Mouse (Mus musculus): ENCODE measurements around the gene Taf3. TPM values are rescaled to one million over a fixed set of nuclear protein-coding genes. Genes with fewer than 3 reads are reported as not detected.
A peak's percentile ranks its signal among the peaks of the same experiment; 100 is the strongest.

Taf3 gene
- polyA plus RNA-seq, 1 experiment from 2014 or later = 11.4 TPM

GRCm38 (mm10) chr2:9874467-9875219, 173.8 kb downstream of the Taf3 start:
- 3% methylated on average over 39 of the region's 39 CpGs for WGBS

GRCm38 (mm10) chr2:9873757-9874156, 174.6 kb downstream of the Taf3 start:
- H3K4me3 ChIP-seq (ENCODE audit: low read length) = no peak overlapping the region
- no peak overlapping the region for H3K27ac ChIP-seq (ENCODE audit: low read depth, low read length)
- no peak overlapping the region for H3K9ac ChIP-seq (ENCODE audit: low read depth, low read length)
- H3K36me3 ChIP-seq (ENCODE audit: control insufficient read depth, insufficient read depth, low read length) = no peaks in the 10 kb centered on the region
- ATAC-seq = no peak
- WGBS = 23% methylated on average over 2 of the region's 2 CpGs
- H3K9me3 ChIP-seq (ENCODE audit: control insufficient read depth, low read length) = no peaks in the 10 kb centered on the region
- peaks cover 57% of the 10 kb centered on the region for H3K27me3 ChIP-seq (replicated peaks; ENCODE audit: control insufficient read depth, insufficient read depth, low read length)
- H3K4me1 ChIP-seq (ENCODE audit: control insufficient read depth, insufficient read depth, low read depth, low read length) = peaks cover 5% of the 10 kb centered on the region; the same call in 1 of the 2 replicates
- H3K4me2 ChIP-seq (ENCODE audit: low read length) = peak overlapping the region; percentile 24

More at GRCm38 (mm10) chr2:9874467-9875219, 173.8 kb downstream of the Taf3 start:
- Histone ChIP-seq H3K4me3 (ENCODE audit: low read length) (peak overlapping the region; percentile 20), H3K27ac (ENCODE audit: low read depth, low read length) (no peak overlapping the region), H3K4me2 (ENCODE audit: low read length) (peak overlapping the region; percentile 24), H3K4me1 (ENCODE audit: control insufficient read depth, insufficient read depth, low read depth, low read length) (peaks cover 5% of the 10 kb centered on the region; the same call in 1 of the 2 replicates), H3K9me3 (ENCODE audit: control insufficient read depth, low read length) (no peaks in the 10 kb centered on the region), H3K9ac (ENCODE audit: low read depth, low read length) (no peak overlapping the region), H3K27me3 (replicated peaks; ENCODE audit: control insufficient read depth, insufficient read depth, low read length) (peaks cover 59% of the 10 kb centered on the region), H3K36me3 (ENCODE audit: control insufficient read depth, insufficient read depth, low read length) (no peaks in the 10 kb centered on the region)
- no peak for ATAC-seq

GRCm38 (mm10) chr2:9872682-9873081, 175.7 kb downstream of the Taf3 start:
- H3K4me3 ChIP-seq (ENCODE audit: low read length) = peak overlapping the region; percentile 7
- peak overlapping the region; percentile 24 for H3K4me2 ChIP-seq (ENCODE audit: low read length)
- peaks cover 3% of the 10 kb centered on the region; the same call in 1 of the 2 replicates for H3K4me1 ChIP-seq (ENCODE audit: control insufficient read depth, insufficient read depth, low read depth, low read length)
- peaks cover 53% of the 10 kb centered on the region for H3K27me3 ChIP-seq (replicated peaks; ENCODE audit: control insufficient read depth, insufficient read depth, low read length)
- H3K36me3 ChIP-seq (ENCODE audit: control insufficient read depth, insufficient read depth, low read length) = no peaks in the 10 kb centered on the region
- 5% methylated on average over 12 of the region's 12 CpGs for WGBS
- no peak for ATAC-seq
- no peak overlapping the region for H3K9ac ChIP-seq (ENCODE audit: low read depth, low read length)
- no peaks in the 10 kb centered on the region for H3K9me3 ChIP-seq (ENCODE audit: control insufficient read depth, low read length)
- H3K27ac ChIP-seq (ENCODE audit: low read depth, low read length) = no peak overlapping the region

- Histone ChIP-seq H3K4me1 (ENCODE audit: control insufficient read depth, insufficient read depth, low read depth, low read length) (peaks cover 3% of the 10 kb centered on the region; the same call in 1 of the 2 replicates), H3K36me3 (ENCODE audit: control insufficient read depth, insufficient read depth, low read length) (no peaks in the 10 kb centered on the region), H3K9ac (ENCODE audit: low read depth, low read length) (no peak overlapping the region), H3K4me3 (ENCODE audit: low read length) (no peak overlapping the region), H3K9me3 (ENCODE audit: control insufficient read depth, low read length) (no peaks in the 10 kb centered on the region), H3K4me2 (ENCODE audit: low read length) (no peak overlapping the region), H3K27me3 (replicated peaks; ENCODE audit: control insufficient read depth, insufficient read depth, low read length) (peaks cover 50% of the 10 kb centered on the region), H3K27ac (ENCODE audit: low read depth, low read length) (no peak overlapping the region)
- 26% methylated on average over 6 of the region's 6 CpGs for WGBS
- ATAC-seq = no peak
Measured at GRCm38 (mm10) chr2:9871798-9872197, 176.6 kb downstream of the Taf3 start.

DNA sequence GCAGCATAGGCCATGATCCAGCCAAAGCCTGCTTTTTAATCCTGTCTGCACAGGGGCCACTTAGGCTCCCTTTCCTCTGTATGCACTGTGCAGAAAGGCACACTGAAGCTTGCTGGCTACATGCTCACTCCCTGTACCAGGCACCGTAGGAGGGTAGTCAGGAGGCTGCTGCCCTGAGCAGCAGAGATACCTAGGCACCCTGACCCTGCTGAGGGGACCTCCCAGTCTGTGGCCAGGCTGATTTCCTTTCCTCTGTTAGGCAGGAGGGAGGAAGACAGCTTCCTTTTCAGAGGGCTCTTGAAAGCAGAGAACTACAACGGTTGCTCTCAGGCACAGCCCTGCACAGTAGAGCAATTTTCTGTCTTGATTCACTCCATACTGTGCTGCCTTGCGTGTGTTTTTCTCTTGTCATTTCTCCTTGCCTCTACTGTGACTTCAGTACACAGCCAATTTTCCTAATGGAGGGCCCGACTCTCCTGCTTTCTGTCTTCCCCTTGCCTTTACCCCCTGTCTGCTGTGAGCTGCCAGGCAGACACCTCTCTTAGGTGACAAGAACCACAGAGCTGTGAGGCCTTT, 177.2 kb downstream of the Taf3 start:
- peaks cover 3% of the 10 kb centered on the region; the same call in 1 of the 2 replicates for H3K4me1 ChIP-seq (ENCODE audit: control insufficient read depth, insufficient read depth, low read depth, low read length)
- H3K27ac ChIP-seq (ENCODE audit: low read depth, low read length) = no peak overlapping the region
- 37% methylated on average over 4 of the region's 4 CpGs for WGBS
- H3K36me3 ChIP-seq (ENCODE audit: control insufficient read depth, insufficient read depth, low read length) = no peaks in the 10 kb centered on the region
- 0 out of 2 replicates have a peak, but pooled peaks have one; percentile 32 for ATAC-seq
- H3K4me3 ChIP-seq (ENCODE audit: low read length) = no peak overlapping the region
- peaks cover 49% of the 10 kb centered on the region for H3K27me3 ChIP-seq (replicated peaks; ENCODE audit: control insufficient read depth, insufficient read depth, low read length)
- no peak overlapping the region for H3K4me2 ChIP-seq (ENCODE audit: low read length)
- no peak overlapping the region for H3K9ac ChIP-seq (ENCODE audit: low read depth, low read length)
- no peaks in the 10 kb centered on the region for H3K9me3 ChIP-seq (ENCODE audit: control insufficient read depth, low read length)

- H3K27me3 ChIP-seq (replicated peaks; ENCODE audit: control insufficient read depth, insufficient read depth, low read length) = peaks cover 19% of the 10 kb centered on the region
- H3K9ac ChIP-seq (ENCODE audit: low read depth, low read length) = no peak overlapping the region
- WGBS = 74% methylated on average over 12 of the region's 12 CpGs
- H3K4me2 ChIP-seq (ENCODE audit: low read length) = no peak overlapping the region
- H3K4me1 ChIP-seq (ENCODE audit: control insufficient read depth, insufficient read depth, low read depth, low read length) = no peaks in the 10 kb centered on the region
- no peak overlapping the region for H3K4me3 ChIP-seq (ENCODE audit: low read length)
- ATAC-seq = no peak
- no peaks in the 10 kb centered on the region for H3K9me3 ChIP-seq (ENCODE audit: control insufficient read depth, low read length)
- H3K27ac ChIP-seq (ENCODE audit: low read depth, low read length) = no peak overlapping the region
- H3K36me3 ChIP-seq (ENCODE audit: control insufficient read depth, insufficient read depth, low read length) = no peaks in the 10 kb centered on the region
Measured at GRCm38 (mm10) chr2:9867092-9867825, 181.1 kb downstream of the Taf3 start.

Other genes starting within 250 kb of the Taf3 start
- gene 4930412O13Rik, start 167.3 kb downstream of the Taf3 start, polyA plus RNA-seq (2015; fragmentation: Nextera tagmentation; extraction: Ambion mirVana) = 0.28 and 0.47 TPM in 2 replicates
- gene 9230102O04Rik, start 159.1 kb downstream of the Taf3 start, polyA plus RNA-seq (2015; fragmentation: Nextera tagmentation; extraction: Ambion mirVana) = 0.35 and 1.1 TPM in 2 replicates
- 27.2 and 33.8 TPM in 2 replicates for gene Gata3, start 158.6 kb downstream of the Taf3 start, polyA plus RNA-seq (2015; fragmentation: Nextera tagmentation; extraction: Ambion mirVana)
- 594 and 656 TPM in 2 replicates for gene Atp5c1, start 31.9 kb upstream of the Taf3 start, polyA plus RNA-seq (2015; fragmentation: Nextera tagmentation; extraction: Ambion mirVana)
- 24.1 and 26.1 TPM in 2 replicates for gene Kin, start 32.0 kb upstream of the Taf3 start, polyA plus RNA-seq (2015; fragmentation: Nextera tagmentation; extraction: Ambion mirVana)
- gene Itih2, start 82.8 kb upstream of the Taf3 start, polyA plus RNA-seq (2015; fragmentation: Nextera tagmentation; extraction: Ambion mirVana) = 4.8 and 4.9 TPM in 2 replicates
- gene Itih5, start 105.0 kb upstream of the Taf3 start, polyA plus RNA-seq (2015; fragmentation: Nextera tagmentation; extraction: Ambion mirVana) = 9.8 and 10.9 TPM in 2 replicates

Measured in hindbrain, embryonic 16.5 days (tissue).